Mouse (Mus musculus): ENCODE results near the gene Crtc1.

DNA sequence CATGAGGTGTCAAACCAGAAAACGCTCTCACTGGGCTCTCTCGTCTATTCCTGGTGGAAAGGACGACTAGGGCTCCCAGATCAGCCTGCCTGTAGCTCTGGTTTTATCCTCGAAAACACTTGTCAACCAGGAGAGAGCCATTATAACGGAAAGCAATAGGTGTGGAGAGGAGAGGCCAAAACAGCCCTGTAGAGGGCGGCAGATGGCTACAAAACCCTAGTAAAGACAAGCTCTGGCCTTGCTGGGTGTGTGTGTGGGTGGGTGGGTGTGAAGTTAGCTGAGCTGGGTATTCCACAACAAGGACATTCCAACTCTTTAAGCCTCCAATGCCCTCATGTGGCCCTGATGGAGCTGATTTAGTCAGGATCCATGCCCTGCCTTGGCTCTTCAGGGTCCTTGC is 95.7 kb downstream of the Crtc1 start:
- TF ChIP-seq CTCF (IDR thresholded peaks at IDR 0.05; ENCODE audit: extremely low read depth, insufficient read depth, low read length) (peak; percentile 64), POLR2A (IDR thresholded peaks at IDR 0.05; ENCODE audit: extremely low read depth, insufficient read depth, low read length) (no peak)

Measured in cortical plate, adult 2 months (tissue).